Mouse (Mus musculus) stomach, embryonic 14.5 days (tissue): Measurements from ENCODE around the gene Vmn2r34. TPM values are rescaled to one million over a fixed set of nuclear protein-coding genes. Genes with fewer than 3 reads are reported as not detected.
"Not testable (repeated sequence)": the region's sequence is repeated elsewhere in the genome, so short reads cannot be mapped to it uniquely, and the experiment has no call there.

Experiments used
- ATAC-seq: fragments of 200-750 bp; cut with Nextera tagmentation; 2 replicates; pipeline ENCODE4 v1.8.0; 2017; ENCODE audit warnings: low read depth, moderate TSS enrichment; ENCODE audit not compliant: insufficient number of reproducible peaks, insufficient read depth, low FRiP score
- H3K27ac ChIP-seq: fragments of 300-500 bp; sonication (generic); 2 replicates; pipeline ENCODE4 v1.5.1; 2014; ENCODE audit warnings: mild to moderate bottlenecking, low read length, moderate library complexity, mixed read lengths
- H3K27me3 ChIP-seq: fragments of 300-500 bp; sonication (generic); 2 replicates; pipeline ENCODE4 v1.6.1; 2014; ENCODE audit warnings: low read length, control low read depth, mixed read lengths; ENCODE audit not compliant: control insufficient read depth, insufficient read depth
- H3K36me3 ChIP-seq: fragments of 300-500 bp; sonication (generic); 2 replicates; pipeline ENCODE4 v1.6.1; 2014; ENCODE audit warnings: mild to moderate bottlenecking, control low read depth, low read length, moderate library complexity, mixed read lengths; ENCODE audit not compliant: control insufficient read depth, insufficient read depth
- H3K4me1 ChIP-seq: fragments of 300-500 bp; sonication (generic); 2 replicates; pipeline ENCODE4 v1.6.1; 2014; ENCODE audit warnings: low read length, control low read depth, mixed read lengths; ENCODE audit not compliant: control insufficient read depth, insufficient read depth
- H3K4me2 ChIP-seq: fragments of 300-500 bp; sonication (generic); replicated peaks from 2 replicates; pipeline ENCODE4 v1.6.1; 2014; ENCODE audit warnings: low read depth, low read length, control low read depth
- H3K4me3 ChIP-seq: fragments of 300-500 bp; sonication (generic); 2 replicates; pipeline ENCODE4 v1.5.1; 2014; ENCODE audit warnings: low read depth, low read length, control low read depth
- H3K9ac ChIP-seq: fragments of 300-500 bp; sonication (generic); replicated peaks from 2 replicates; pipeline ENCODE4 v1.6.1; 2014; ENCODE audit warnings: low read depth, mild to moderate bottlenecking, control low read depth, low read length, moderate library complexity, mixed read lengths
- H3K9me3 ChIP-seq: fragments of 300-500 bp; sonication (generic); 2 replicates; pipeline ENCODE4 v1.6.1; 2016; ENCODE audit warnings: low read depth, low read length, control low read depth; ENCODE audit not compliant: control insufficient read depth
- WGBS: fragments of 180-500 bp; shearing (Covaris S2); extraction: QIAGEN DNeasy Blood & Tissue Kit; methylation state at CpG from one replicate; pipeline ENCODE4 v1.1.7; 2014; 5-methylcytosine and 5-hydroxymethylcytosine counted together
- polyA plus RNA-seq: library from polyadenylated mRNA; unstranded; fragments of >200 nt; fragmentation: Nextera tagmentation; extraction: Ambion mirVana; gene quantifications from 2 replicates; pipeline ENCODE4 v1.2.1, GENCODE M21; 2014

The Vmn2r34 gene
- not detected in 2 replicates for polyA plus RNA-seq

GRCm38 (mm10) chr7:7689413-7689812 is at the start of gene Vmn2r34:
Gene Vmn2r34, minus strand, starts transcription at chr7:7689513.
- not testable (repeated sequence) for H3K4me1 ChIP-seq, ATAC-seq, H3K36me3 ChIP-seq, H3K9ac ChIP-seq, H3K4me2 ChIP-seq, H3K27ac ChIP-seq, H3K9me3 ChIP-seq, H3K4me3 ChIP-seq, H3K27me3 ChIP-seq
- WGBS, result no CpG with 5 or more reads among the region's 2 CpGs

- H3K27ac ChIP-seq, ATAC-seq, H3K4me2 ChIP-seq, H3K27me3 ChIP-seq, H3K9me3 ChIP-seq, H3K9ac ChIP-seq, H3K36me3 ChIP-seq, H3K4me1 ChIP-seq, H3K4me3 ChIP-seq: not testable (repeated sequence)
- WGBS, result 87% methylated on average over 2 of the region's 2 CpGs
Measured at GRCm38 (mm10) chr7:7674032-7674431, 15.3 kb downstream of the Vmn2r34 start.

Other genes with a start within 250 kb of the Vmn2r34 start
- not detected in 2 replicates for gene Vmn2r32, start 209.5 kb downstream of the Vmn2r34 start, polyA plus RNA-seq
- gene Vmn2r33, start 122.7 kb downstream of the Vmn2r34 start, polyA plus RNA-seq, result not detected in 2 replicates
- not detected in 2 replicates for gene Vmn2r35, start 130.4 kb upstream of the Vmn2r34 start, polyA plus RNA-seq
- not detected in 2 replicates for gene Vmn2r36, start 213.0 kb upstream of the Vmn2r34 start, polyA plus RNA-seq